Mouse (Mus musculus) erythroblast, embryonic 14.5 days (primary cell): ENCODE results near the gene Olfr750.

ENCODE experiments used
- GATA1 ChIP-seq: IDR thresholded peaks from 2 replicates; pipeline ENCODE4 v1.6.1; 2012; ENCODE audit warnings: low read length, inconsistent platforms, mixed read lengths
- TAL1 ChIP-seq: IDR thresholded peaks from 3 replicates; pipeline ENCODE4 v1.6.1; 2012; ENCODE audit warnings: low read length, inconsistent platforms, mixed read lengths

DNA sequence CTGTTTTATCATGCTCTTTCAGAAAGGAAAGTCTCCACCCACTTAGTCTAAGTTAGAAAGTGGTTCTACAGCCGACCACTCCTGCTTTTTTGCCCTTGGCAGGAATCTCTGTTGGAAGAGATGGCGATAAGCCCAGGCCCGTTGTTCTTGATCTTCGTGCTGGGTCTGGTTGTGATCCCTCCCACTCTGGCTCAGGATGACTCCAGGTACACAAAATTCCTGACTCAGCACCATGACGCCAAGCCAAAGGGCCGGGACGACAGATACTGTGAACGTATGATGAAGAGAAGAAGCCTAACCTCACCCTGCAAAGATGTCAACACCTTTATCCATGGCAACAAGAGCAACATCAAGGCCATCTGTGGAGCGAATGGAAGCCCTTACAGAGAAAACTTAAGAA, 27.0 kb upstream of the Olfr750 start:
- TF ChIP-seq GATA1, result no peak
- TF ChIP-seq TAL1, result no peak
